Mouse (Mus musculus) bone marrow macrophage, adult 2 months (primary cell): ENCODE data around the gene Isg20.

Experiments used
- CTCF ChIP-seq: IDR thresholded peaks from 2 replicates; pipeline ENCODE4 v1.5.1; 2012; ENCODE audit warnings: low read depth, mild to moderate bottlenecking, low read length, moderate library complexity
- POLR2A ChIP-seq: IDR thresholded peaks from 2 replicates; pipeline ENCODE4 v1.6.1; 2012; ENCODE audit warnings: mild to moderate bottlenecking, low read depth, low read length, borderline replicate concordance

DNA sequence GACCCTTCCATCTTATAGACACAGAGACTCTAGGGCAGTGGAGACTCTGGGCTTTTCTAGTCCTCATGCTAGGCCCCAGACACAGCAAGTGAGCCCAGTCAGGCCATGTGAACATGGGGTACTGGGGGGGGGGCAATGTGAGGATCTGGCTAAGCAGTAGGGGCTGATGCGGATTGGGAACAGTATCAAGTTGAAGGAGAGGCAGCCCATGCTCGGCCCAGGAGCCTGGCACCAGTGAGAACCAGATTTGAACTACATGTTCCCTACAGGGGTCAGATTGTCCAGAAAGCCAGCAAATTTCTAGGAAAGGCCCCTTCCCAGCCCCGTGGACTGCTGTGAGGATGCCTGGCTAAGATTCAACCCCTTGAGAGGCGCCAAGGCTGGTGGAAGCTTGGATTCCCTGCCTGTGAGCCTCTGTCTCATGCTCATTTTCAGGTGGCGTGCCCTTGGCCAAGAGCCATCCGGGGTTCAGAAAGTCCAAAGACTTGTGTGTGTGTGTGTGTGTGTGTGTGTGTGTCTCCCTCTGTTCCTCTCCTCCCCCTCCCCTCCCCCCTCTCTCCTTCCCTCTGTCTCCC, 45.4 kb downstream of the Isg20 start:
- TF ChIP-seq CTCF (no peak), POLR2A (no peak)
